Mouse (Mus musculus) E14TG2a.4 (cell line): ENCODE measurements around the gene Tnfrsf17.

Source experiments
- CTCF ChIP-seq: conservative IDR thresholded peaks from 2 replicates; pipeline ENCODE4 v1.5.1; 2014; ENCODE audit warnings: low read length
- NANOG ChIP-seq: IDR thresholded peaks from 2 replicates; pipeline ENCODE4 v1.6.1; 2014; ENCODE audit warnings: borderline replicate concordance, low read length, mixed read lengths

GRCm38 (mm10) chr16:11315786-11316320 is 2.2 kb downstream of the Tnfrsf17 start:
- TF ChIP-seq CTCF (no peak), NANOG (no peak)
